Mouse (Mus musculus): ENCODE data around the gene Gm4881. TPM values are rescaled to one million over a fixed set of nuclear protein-coding genes. Genes with fewer than 3 reads are reported as not detected.
A peak's percentile ranks its signal among the peaks of the same experiment; 100 is the strongest.

The Gm4881 gene
- total RNA-seq, 1 experiment from 2014 or later: not detected

DNA sequence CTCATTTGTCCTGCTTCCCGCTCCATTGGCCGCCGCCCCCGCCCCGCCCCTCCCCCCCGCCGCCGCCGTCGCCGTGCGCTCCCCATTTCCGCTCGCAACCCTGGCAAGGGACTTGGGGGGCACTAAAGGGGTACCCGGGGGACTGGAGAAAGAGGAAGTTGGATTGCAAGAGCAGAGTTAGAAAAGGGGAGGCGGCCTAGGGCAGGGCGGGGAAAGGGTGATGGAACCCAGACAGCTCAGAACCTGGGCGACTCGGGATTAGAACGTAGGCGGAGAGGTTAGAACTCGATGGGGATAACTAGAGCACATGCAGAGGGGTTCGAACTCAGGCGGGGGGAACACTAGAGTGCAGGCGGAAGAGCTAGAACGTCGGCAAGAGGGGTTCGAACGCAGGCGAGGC is 10.2 kb upstream of the Gm4881 start:
- DNase-seq: no peak

DNA sequence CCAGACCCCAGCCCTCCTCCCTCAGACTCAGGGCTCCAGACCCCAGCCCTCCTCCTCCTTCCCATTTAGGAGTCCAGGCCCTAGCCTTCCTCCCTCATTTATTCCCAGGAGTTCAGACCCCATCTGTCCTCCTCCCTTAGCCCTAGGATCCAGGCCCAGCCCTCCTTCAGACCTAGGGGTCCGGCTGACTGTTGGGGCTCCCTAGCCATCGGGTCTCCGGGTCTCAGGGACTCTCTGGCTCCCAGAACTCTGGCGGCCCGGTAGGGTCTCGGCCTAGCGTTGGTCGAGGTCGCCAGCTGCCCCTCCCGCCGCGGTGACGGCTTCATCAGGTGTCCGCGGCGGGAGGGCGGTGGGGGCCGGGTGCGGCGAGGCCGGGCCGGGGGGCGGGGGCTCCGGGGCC is 9.7 kb upstream of the Gm4881 start:
- no peak for DNase-seq

DNA sequence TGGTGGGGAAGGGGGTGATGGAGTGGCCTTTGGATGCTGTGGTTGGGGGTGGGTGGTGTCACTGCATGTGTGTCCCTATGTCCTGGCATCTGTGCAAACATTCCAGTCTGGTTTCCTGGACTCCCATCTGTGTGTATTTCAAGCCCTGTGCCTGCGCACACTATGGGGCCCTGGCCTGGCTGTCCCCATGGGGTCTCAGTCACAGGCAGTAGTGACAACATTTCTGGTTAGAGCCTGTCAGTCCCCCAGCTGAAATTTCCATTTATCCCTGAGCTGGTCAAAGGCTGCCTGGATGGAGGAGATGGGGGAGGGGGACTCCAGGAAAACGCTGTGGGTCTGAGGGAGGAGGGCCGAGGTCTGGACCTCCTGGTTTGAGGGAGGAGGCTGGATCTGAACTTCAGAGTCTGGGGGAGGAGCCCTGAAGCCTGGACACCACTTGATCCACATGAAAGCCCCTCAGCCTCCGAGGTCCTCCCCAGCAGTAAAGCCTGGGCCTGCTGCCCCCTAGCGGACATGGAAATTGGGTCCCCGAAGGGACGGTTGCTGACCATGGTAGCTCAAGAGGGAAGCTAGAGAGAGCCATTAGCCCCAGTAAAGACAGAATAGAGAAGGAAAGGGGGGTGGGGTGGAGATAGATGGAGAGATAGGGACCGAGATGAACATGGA is 5.8 kb upstream of the Gm4881 start:
- peak; percentile 77 for DNase-seq

DNA sequence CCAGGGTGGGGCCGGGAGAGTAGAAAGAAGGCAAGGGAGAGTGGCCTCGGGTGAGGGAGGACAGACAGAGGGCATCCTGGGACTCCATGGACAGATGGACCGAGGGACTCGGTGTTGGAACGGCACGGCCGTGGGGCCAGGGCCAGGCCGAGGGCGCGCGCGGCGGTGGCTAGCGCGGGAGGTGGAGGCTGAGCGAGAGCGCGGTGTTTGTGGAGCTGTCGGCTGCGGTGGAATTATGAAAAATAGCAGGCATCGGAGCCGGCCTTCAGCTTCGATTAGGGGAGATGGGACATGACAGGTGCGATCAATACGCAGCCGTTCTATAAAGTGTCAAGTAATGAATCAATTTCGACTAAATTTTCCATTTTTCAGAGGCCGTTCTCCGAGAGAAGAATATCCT is 4.5 kb upstream of the Gm4881 start:
- DNase-seq: no peak

DNA sequence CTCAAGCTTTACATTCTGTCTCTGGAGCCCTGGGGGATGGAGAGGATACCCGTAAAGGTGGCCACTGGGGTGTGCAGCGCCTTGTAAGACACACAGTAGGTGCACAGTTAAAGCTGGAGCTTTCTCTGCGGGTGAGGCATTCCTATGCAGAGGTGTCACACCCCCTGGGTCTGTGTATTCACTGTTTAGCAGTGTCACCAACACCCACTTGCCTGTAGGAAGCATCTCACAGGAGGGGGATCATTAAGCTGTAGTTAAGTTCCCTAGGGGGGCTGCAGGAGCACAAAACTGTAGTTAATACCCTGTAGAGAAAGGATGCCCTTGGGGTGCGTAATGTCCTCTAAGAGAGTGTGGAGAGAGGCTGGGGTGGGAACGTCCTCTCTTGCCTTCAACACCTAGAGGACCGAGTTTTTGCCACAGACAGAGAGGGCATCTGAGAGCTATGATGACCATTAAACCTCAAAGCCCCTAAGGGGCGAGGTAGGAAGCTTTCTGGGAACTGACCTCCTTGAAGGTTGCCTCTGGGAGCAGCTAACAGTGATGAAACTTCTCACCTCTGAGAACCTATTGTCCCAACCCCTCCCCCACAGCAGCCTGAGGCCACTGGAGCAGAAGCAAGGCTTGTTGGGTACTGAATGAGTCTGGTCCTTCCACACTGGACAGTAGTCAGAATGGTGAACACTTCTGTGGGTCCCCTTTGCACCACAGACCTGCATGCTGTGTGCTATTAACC is 3.2 kb upstream of the Gm4881 start:
- DNase-seq: no peak

DNA sequence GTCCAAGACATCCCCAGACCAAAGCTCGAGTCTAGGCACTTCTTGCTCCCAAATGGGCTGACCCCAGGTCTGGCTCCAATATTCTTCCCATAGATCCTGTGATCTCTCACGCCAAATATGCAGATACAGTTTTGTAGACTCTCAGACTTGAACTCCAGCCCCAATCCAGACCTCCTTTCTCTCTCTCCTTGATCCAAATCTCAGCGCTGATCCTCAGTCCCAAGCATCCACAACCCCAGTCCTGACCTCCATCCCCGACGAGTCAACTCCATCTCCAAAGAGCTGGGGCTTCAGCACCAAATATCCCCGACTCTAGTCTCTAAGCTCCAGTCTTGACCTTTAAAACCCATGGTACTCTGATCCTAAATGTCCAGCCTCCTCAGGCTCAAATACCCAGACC is 653 bp downstream of the Gm4881 start:
- DNase-seq: no peak

DNA sequence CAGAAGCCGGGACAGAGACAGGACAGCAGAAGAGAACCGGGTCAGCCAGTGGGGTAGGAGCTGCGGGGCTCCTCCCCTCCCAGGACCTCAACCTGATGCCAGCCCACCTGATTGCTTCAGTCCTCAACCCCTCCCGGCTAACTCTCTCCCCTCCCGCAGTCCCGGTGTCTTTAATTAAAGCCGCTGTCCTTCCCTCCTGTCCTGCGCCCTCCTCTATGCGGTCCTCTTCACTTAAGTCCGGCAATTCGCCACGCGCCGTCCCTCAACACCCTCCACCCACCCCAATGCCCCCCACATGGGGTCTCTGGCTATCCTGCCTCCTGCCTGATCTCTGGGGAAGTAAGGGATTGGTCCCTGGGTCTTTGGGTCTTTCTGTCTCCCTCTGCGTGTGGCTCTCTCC is 12.6 kb downstream of the Gm4881 start:
- no peak for DNase-seq

DNA sequence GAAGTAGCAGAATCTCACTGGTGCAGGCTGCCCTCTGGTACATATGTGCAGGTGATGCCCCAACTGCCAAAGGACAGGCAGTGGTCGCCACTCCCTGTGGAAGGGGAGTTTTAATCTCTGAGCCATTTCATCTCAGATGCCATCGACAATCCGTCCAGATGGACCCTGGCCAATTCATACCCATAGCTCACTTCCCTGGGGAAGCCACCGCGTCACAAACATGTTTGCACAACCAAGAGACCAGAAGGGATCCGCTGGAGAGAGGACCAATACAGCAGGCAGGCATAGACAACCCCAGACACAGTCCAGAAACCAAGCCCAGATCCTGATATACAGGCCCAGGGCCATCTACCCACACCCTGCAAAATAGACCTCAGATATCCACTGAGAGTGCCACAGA is 13.8 kb downstream of the Gm4881 start:
- no peak for DNase-seq

DNA sequence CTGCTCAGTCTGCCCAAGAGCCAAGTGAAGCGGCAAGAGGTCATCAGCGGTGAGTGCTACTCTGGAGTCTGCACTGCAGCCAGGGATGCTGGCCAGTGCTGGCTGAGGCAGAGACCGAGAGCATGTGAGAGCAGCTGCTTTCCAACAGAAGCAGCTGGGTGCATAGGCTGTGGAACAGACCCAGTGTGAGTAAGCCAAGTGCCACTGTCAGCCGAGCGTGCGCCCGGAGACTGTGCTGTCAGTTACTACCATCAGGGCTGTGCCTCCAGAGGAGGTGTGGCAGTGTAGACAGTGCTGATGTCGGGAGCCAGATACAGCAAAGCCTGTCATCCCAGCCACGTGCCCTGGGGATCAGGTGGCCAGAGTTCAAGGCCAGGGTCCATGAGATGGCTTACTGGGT is 24.6 kb downstream of the Gm4881 start:
- DNase-seq: no peak

DNA sequence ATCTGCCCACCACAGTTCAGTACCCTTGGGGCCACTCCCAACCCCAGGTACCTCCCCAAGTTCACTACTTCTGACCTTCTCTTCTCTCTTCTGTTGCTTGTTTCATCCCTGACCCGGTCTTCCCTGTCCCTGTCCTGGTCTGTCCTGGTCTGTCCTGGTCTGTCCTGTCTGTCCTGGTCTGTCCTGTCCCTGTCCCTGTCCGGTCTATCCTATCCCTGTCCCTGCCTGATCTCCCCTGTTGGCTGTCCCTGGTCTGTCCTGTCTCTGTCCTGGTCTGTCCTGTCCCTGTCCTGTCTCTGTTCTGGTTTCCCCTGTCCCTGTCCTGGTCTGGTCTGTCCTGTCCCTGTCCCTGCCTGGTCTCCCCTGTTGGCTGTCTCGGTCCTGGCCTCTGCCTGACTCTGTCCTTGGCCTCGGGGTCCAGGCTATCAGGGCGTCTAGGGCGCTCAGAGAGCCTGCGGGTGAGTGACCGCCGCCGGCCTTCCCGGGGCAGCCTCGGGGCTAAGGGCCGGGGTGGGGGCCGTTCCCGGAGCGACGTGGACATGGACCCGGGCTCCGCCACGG is 25.5 kb downstream of the Gm4881 start:
- DNase-seq: no peak

DNA sequence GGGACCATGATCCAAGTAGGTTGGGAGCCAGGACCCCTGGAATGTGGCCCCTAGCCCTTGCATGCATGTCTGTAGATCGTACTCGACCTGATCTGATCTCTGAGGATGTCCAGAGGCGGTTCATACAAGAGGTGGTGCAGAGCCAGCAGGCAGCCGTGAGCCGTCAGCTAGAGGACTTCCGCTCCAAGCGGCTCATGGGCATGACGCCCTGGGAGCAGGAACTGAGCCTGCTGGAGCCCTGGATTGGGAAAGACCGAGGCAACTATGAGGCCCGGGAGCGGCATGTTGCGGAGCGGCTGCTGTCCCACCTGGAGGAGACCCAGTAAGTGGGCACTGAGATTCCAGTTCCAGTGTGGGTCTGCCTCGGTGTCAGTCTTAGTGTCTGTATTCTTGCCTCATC is 31.8 kb downstream of the Gm4881 start:
- DNase-seq: no peak

DNA sequence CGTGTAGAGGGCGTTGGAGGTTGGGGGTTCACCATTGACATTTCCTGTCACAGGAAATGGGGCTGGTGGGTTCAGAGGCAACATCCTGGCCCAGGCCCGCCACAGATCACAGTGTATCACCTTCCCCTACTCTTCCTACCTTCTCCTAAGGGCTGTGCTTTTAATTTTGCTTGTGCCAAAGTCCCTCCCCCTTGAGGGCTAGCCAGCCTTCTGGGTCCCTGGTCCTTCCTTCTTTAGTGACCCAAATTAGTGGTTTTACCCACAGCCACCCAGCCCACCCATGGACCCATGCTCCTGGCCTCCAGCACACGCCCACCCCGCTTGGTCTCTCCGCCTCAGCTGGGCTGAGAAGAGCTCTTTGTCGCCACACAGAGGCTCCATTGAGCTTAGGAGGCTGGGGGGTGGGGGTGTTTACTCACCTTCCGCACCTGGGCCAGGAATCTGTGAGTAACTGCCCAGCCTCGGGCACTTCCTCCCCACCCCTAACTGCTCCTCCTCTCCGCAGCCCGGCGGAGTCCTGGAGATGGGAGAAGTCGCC is 37.0 kb downstream of the Gm4881 start:
- DNase-seq: no peak

DNA sequence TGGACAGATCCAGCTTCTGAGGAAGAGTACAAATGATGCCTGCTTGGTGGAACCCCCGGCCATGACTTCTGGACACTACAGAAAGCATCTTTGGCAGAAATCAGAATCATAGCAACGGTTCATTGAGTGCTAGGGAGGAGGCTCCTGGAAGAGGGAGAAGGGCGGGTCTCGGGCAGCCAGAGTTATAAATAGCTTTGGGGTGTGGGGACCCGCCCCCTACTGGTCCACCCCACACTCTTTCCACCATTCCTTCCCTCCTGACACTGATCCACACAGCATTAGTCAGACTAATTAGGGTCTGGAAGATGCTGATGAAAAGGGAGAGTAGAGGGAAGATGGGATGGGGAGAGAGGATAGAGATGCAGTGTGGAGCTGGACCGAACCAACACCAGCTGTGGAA is 37.7 kb downstream of the Gm4881 start:
- no peak for DNase-seq

DNA sequence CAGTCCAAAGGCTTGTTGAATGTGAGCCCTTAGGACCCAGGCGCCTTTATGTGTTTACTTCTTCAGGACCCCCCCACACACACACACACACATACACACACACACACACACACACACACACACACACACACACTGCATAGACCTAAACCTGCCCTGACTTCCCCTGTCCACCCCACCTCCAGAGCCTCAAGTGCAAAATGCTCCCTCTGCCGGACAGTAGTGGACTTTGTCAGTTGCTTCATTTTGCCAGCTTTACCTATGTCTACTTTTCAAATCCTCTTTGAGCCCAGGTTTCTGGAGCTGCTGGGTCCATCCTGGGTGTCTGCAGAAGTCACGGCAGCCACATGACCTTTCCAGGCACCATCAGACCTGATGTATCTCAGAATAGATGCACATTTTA is 39.4 kb downstream of the Gm4881 start:
- DNase-seq: peak; percentile 53

DNA sequence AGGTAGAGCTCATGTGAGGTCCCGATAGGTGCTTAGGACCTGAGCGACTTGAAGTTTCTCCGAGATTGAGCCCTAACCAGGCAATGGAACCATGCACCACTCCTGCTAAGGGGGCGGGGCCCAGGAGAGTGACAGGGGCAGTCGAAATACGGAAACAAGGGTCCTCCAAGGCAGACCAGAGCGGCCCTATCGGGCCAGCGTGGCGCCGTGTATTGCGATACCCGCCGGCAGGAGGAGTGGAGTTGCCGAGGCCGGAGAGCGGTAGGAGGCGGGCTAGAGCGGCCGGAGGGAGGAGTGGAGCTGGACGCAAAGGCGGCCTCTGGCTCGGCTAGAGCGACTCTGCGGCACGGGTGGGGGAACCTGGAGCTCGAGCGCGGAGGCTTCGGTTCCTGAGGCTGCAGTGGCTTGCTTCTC is 40.2 kb downstream of the Gm4881 start:
- DNase-seq: peak; percentile 95

DNA sequence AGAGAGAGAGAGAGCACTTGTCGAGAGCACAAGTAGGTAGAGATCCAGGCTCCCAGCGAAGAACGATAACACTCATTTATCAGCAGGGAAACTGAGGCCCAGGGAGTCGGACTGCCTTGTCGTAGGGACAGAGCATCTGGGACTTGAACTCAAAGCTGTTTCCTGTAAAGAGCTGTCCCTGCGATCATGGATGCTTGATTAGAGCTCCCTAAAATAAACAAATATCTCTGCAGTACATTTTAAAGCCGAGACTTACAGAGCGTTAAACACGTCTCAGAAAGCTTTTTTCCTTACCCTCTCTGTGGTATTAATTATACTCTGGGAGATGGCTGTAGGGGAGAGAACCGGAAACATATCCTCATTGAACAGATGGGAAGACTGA is 40.9 kb downstream of the Gm4881 start:
- DNase-seq: no peak

DNA sequence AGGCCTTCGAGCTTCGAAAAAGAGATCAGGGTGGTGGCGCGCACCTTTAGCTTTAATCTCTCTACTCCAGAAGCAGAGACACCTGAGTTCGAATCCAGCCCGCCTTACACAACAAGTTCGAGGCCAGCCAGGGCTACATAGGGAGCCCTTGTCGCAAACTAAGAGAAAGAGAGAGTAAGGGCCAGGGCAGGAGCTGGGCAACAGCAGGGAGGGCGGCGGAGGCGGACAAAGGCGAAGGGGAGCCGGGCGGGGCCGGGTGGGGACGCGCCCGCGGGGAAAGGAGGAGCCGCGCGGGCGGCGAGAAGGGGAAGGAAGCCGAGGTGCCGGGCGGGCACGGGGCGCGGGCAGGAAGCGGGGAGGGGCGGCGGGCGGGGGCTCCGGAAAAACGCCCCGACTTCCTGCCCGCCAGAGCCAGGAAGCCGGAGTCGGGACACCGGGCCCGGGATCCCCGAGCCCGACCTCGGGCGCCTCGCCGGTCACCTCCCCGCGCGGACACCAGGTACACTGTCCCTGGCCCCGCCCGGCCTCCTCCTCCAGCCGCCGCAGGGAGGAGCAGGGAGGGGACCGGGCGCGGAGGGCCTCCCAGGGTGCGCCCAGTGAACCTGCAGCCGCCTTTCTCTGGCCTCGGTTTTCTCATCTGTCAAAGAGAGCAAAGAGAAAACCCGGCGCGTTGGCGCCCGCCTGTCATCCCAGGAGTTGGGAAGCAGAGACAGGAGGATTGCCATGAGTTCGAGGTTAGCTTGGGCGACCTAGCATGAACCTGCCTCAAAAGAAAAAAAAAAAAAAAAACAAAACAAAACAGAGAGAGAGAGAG is 41.5 kb downstream of the Gm4881 start, which contains the start of gene Arhgef1:
Arhgef1 (plus strand) TSS at position 283 of the 814 bp plus-strand sequence.
- DNase-seq: peak; percentile 76

DNA sequence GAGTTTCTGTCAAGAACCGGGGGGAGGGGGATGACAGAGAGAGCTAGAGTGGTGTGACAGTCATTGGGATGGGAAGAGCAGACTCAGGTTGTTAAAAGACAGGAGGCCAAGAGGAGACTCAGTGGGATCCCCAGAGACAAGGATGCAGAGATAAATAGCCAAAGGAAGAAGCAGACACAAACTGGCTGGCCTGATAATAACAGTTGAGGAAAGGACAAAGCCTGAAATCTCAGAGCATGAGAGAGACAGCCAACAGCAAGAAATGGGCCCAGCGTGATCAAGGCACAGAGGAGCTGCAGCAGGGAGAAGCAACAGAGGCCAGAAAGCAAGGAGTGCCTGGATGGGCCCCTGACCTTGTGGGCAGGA is 42.0 kb downstream of the Gm4881 start:
- DNase-seq: no peak

DNA sequence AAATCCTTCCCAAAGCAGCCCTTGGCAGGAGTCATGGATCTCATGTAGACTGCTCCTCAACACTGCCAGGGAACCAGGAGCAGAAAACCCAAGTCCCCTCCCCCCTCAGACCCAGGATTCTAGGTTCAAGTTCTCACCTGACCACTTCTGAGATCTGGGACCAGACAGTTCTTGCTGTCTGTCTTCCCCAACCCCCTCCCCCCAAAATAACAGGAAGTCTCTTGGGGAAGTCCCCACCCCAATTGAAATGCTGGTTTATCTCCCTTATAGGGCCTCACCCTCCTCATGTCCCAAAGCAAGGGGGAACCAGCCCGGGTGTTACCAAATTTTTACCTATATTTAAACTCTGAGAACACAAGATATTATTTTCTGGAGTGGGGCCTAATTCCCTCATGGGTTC is 42.5 kb downstream of the Gm4881 start:
- DNase-seq: no peak

DNA sequence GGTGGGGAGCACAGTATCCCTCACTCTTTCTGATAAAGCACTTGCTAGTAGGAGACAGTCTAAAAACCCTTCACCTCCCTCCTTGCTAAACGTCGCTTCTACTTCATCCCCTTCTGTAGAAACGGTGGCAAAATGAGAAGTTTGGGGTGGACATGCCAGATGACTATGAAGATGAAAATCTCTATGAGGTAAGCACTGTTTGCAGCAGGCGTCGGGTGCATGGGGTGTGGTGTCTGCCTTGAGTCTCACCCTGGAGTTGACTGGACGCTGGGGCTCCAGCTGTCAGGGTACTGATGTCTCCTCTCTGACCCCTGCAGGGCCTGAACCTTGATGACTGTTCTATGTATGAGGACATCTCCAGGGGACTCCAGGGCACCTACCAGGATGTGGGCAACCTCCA is 43.2 kb downstream of the Gm4881 start:
- DNase-seq: no peak

DNA sequence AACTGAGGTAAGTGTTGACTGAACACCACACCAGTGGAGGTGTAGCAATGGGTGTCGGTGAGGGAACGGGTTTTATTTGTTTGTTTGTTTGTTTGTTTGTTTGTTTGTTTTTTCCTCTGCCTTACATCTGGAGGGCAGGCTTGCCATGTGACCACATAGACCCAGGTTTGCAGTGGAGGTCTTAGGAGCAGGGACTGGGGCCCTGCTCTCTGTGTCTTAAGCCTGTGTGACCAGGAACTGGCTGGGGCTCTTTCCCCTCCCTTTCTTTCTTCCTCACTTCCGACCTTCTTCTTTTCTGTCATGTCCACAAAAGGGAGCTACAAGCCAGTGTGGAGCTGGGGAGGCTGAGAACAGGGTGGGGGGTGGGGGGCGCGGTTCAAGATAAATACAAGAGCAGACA is 46.3 kb downstream of the Gm4881 start:
- DNase-seq: no peak

DNA sequence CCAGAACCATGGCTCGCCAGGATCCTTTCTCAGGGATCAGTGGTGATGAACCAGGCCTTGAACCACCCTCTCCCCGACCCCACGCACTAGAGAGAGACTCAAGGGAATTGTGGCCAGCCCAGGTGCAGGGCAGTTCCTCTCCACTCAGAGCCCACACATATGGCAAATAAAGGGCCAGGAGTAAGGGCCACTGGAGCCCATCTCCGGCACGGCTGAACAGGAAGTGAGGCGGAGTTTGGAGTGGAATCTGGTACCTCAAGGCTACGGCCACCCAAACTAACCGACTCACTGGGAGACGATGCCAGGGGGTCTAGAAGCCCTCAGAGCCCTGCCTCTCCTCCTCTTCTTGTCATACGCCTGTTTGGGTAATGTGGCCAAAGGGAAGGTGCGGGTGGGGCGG is 47.1 kb downstream of the Gm4881 start, which contains the start of gene Cd79a:
Cd79a (plus strand) TSS at position 158 of the 400 bp plus-strand sequence.
- no peak for DNase-seq

DNA sequence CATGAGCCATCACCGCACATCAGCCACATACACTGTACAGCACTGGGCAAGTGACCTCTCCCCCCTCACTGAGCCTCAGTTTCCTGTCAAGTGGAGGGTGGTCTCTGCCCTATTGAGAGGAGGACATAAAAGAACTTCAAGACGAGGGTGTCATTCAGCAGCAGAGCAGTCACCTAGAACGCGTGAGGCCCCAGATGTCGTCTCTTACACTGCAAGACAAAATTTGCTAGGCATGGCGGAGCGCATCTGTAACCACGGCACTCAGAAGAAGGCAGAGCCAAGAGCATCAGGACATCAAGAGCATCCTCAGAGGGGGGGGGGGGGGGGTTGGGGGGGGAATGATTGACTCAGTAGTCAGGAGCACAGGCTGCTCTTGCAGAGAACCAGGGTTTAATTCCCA is 48.0 kb downstream of the Gm4881 start:
- DNase-seq: no peak

Measured in adrenal gland, postnatal 25 days (tissue).